ENCODE assay signal across 8 mouse cellular contexts in genomic region chr17:8858636-8859421, GRCm38 (mm10).
A peak's percentile ranks its signal among the peaks of the same experiment; 100 is the strongest.
DNase-seq lines count a peak whose midpoint lies in the region; TF ChIP-seq lines count a peak whose summit lies in the region.

No protein-coding gene starts in this region.

- no peak overlapping the region for H3K27ac ChIP-seq in kidney, adult 2 months (ENCODE audit: insufficient read depth, low read depth, low read length)

- H3K36me3 ChIP-seq in kidney, adult 2 months (ENCODE audit: control insufficient read depth, insufficient read depth, low read length), result no peaks in the 10 kb centered on the region

- H3K27me3 ChIP-seq in kidney, adult 2 months (replicated peaks; ENCODE audit: control insufficient read depth, insufficient read depth, low read length), result no peaks in the 10 kb centered on the region

- H3K4me1 ChIP-seq in kidney, adult 2 months (ENCODE audit: control insufficient read depth, insufficient read depth, low read length), result 0 out of 2 replicates have a peak, but pooled peaks cover 3% of the 10 kb centered on the region

- no peak overlapping the region for H3K4me3 ChIP-seq in kidney, adult 2 months (ENCODE audit: insufficient read depth, low read depth, low read length)

- 71% methylated on average over 23 of the region's 23 CpGs for WGBS in kidney, adult 2 months

- no peak for TF ChIP-seq POLR2A in kidney, adult 2 months (IDR thresholded peaks at IDR 0.05; ENCODE audit: low read depth, low read length)

- no peak for TF ChIP-seq CTCF in kidney, adult 2 months (conservative IDR thresholded peaks at IDR 0.05; ENCODE audit: insufficient read depth, insufficient read length, low read depth, low read length)

- peak; percentile 35 to 43 for DNase-seq in cerebellum, postnatal 10 days
- DNase-seq in cerebellum, adult 9-10 months, result no peak
- peak; percentile 31 to 45 for DNase-seq in kidney, postnatal 4 days
- no peak for DNase-seq in kidney, adult 2 months
- peak; percentile 63 for DNase-seq in layer of hippocampus, adult 9-10 months (ENCODE audit: low spot score)
- DNase-seq in right cerebral cortex, adult 18-20 months, result peak; percentile 95
- DNase-seq in cerebellum, adult 8-10 months, result no peak
- no peak for DNase-seq in ovary, adult 18-20 months (ENCODE audit: low spot score)

Comparison
In these comparisons a context has a peak if more than half of its experiments do, and no peak if none do; other contexts are left out.
1. DNase-seq: peak in cerebellum, postnatal 10 days (2 of 2), kidney, postnatal 4 days (2 of 2), layer of hippocampus, adult 9-10 months (single experiment) and right cerebral cortex, adult 18-20 months (single experiment); none in cerebellum, adult 9-10 months (single experiment), kidney, adult 2 months (single experiment), cerebellum, adult 8-10 months (single experiment) and ovary, adult 18-20 months (single experiment).